Comparison of ENCODE assay signal across 8 mouse cellular contexts in the genomic region with DNA sequence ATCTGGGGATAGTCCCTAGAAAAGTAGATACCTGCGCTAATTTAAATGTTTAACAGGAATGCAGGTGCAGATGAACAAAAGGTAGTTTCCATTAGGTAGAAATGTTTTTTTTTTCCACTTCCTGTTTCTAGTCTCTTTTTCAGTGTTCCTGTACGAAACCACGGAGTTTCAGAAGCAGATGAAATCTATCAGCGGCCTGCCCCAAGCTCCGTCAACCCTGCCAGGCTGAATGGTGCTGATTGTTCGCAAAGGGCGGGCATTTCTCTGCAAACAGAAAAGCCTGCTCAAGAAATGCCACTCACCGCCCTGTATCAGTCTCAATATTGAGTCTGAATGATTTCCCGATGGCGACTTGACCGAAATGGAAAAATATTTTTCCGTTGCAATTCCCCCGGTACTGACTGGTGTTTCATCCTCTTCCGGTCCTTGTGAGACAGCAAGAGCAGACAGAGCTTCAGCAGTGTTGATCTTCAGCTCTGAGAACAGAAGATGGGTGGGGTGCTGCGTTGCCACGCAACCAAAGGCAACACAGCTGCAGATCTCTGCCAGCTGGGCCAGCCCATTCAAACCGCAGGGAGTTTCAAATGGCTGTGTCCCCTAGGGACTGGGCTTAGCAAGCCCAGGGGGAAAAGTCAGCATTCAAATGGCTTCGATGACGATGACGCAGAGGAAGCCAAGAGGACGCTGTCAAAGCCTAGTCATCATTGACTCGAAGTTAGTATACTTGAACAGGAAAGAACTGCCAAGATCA. TPM values are rescaled to one million over a fixed set of nuclear protein-coding genes. Genes with fewer than 3 reads are reported as not detected.
DNase-seq lines count a peak whose midpoint lies in the region; ATAC-seq and TF ChIP-seq lines count a peak whose summit lies in the region.

No protein-coding gene starts in this region.

- H3K4me1 ChIP-seq in ES-E14 (ENCODE audit: control insufficient read depth in 2 of 2, insufficient read depth in 2 of 2, low read length in 2 of 2, poor library complexity in 1 of 2): peaks cover 0 to 2% of the 10 kb centered on the region in 2 experiments; a peak in 1 of 4 replicates
- H3K4me1 ChIP-seq in hindbrain, embryonic 11.5 days (replicated peaks; ENCODE audit: control insufficient read depth, insufficient read depth, low read length): peaks cover 2% of the 10 kb centered on the region; the same call in 1 of the 2 replicates
- H3K4me1 ChIP-seq in lung, embryonic 16.5 days (replicated peaks; ENCODE audit: control insufficient read depth, insufficient read depth, low read length): peaks cover 12% of the 10 kb centered on the region

- no peaks in the 10 kb centered on the region for H3K9me3 ChIP-seq in ES-E14 (ENCODE audit: control insufficient read depth, insufficient read depth, low read depth, low read length)
- no peaks in the 10 kb centered on the region for H3K9me3 ChIP-seq in hindbrain, embryonic 11.5 days (ENCODE audit: control insufficient read depth, low read length)
- no peaks in the 10 kb centered on the region for H3K9me3 ChIP-seq in lung, embryonic 16.5 days (ENCODE audit: control insufficient read depth, low read length)

- H3K27ac ChIP-seq in ES-E14 (ENCODE audit: insufficient read depth, low read depth, low read length, poor library complexity, severe bottlenecking): no peak overlapping the region
- peak overlapping the region; percentile 83 for H3K27ac ChIP-seq in hindbrain, embryonic 11.5 days (ENCODE audit: low read depth, low read length)
- peak overlapping the region; percentile 90 for H3K27ac ChIP-seq in lung, embryonic 16.5 days (ENCODE audit: low read length)

- in situ Hi-C loops in ES-E14 (cut with MboI; ENCODE audit: low sequenced_read_pairs in 2 of 2, unreplicated experiment in 2 of 2): no loop called here

- H3K4me2 ChIP-seq in hindbrain, embryonic 11.5 days (replicated peaks; ENCODE audit: low read depth, low read length): peak overlapping the region; percentile 46
- H3K4me2 ChIP-seq in lung, embryonic 16.5 days (ENCODE audit: low read depth, low read length): peak overlapping the region; percentile 70

- no peaks in the 10 kb centered on the region for H3K27me3 ChIP-seq in hindbrain, embryonic 11.5 days (ENCODE audit: control insufficient read depth, insufficient read depth, low read length)
- H3K27me3 ChIP-seq in lung, embryonic 16.5 days (ENCODE audit: control insufficient read depth, insufficient read depth, low read depth, low read length): no peaks in the 10 kb centered on the region

- peak overlapping the region in 1 of 2 experiments; percentile 51; a peak in 3 of 4 replicates for H3K4me3 ChIP-seq in ES-E14 (ENCODE audit: insufficient read depth in 1 of 2, low read depth in 1 of 2, low read length in 2 of 2, poor library complexity in 1 of 2, severe bottlenecking in 1 of 2)
- H3K4me3 ChIP-seq in hindbrain, embryonic 11.5 days (ENCODE audit: low read depth, low read length): peak overlapping the region; percentile 36
- peak overlapping the region; percentile 53 for H3K4me3 ChIP-seq in lung, embryonic 16.5 days (ENCODE audit: low read length)

- peak; percentile 60 for DNase-seq in ES-E14 (ENCODE audit: low read depth, low spot score)
- DNase-seq in c-Kit-positive CD71-positive TER-119-negative erythroid progenitor cells, embryonic 14.5 days (ENCODE audit: low read depth): peak; percentile 71
- peak; percentile 80 to 83 for DNase-seq in frontal cortex, adult 2 months (ENCODE audit: extremely low spot score in 1 of 2, low spot score in 1 of 2)
- peak; percentile 87 for DNase-seq in hindbrain, embryonic 11.5 days (ENCODE audit: low spot score)
- peak; percentile 87 for DNase-seq in layer of hippocampus, adult 9-11 months
- peak; percentile 79 for DNase-seq in ovary, adult 18-20 months (ENCODE audit: low spot score)
- DNase-seq in thymus, postnatal 0 days (ENCODE audit: low spot score): peak; percentile 98

- ATAC-seq in hindbrain, embryonic 11.5 days (ENCODE audit: low FRiP score): peak; percentile 93
- peak; percentile 99 for ATAC-seq in lung, embryonic 16.5 days (ENCODE audit: low read depth)

- H3K9ac ChIP-seq in ES-E14 (ENCODE audit: insufficient read depth, low read depth, low read length, poor library complexity, severe bottlenecking): no peak overlapping the region
- peak overlapping the region; percentile 53; the same call in 1 of the 2 replicates for H3K9ac ChIP-seq in hindbrain, embryonic 11.5 days (ENCODE audit: low read depth, low read length)
- H3K9ac ChIP-seq in lung, embryonic 16.5 days (ENCODE audit: low read length): peak overlapping the region; percentile 65

- no peaks in the 10 kb centered on the region for H3K36me3 ChIP-seq in ES-E14 (ENCODE audit: control insufficient read depth, insufficient read depth, low read length, poor library complexity, severe bottlenecking)
- H3K36me3 ChIP-seq in hindbrain, embryonic 11.5 days (ENCODE audit: control insufficient read depth, insufficient read depth, low read length): no peaks in the 10 kb centered on the region
- no peaks in the 10 kb centered on the region for H3K36me3 ChIP-seq in lung, embryonic 16.5 days (ENCODE audit: control insufficient read depth, insufficient read depth, low read length)

- WGBS in hindbrain, embryonic 11.5 days: 2% methylated on average over 22 of the region's 22 CpGs
- WGBS in lung, embryonic 16.5 days: 2% methylated on average over 22 of the region's 22 CpGs

TF ChIP-seq in ES-E14, 5 proteins besides CTCF, POLR2A, EP300 and RAD21:
- TF ChIP-seq HCFC1 (IDR thresholded peaks at IDR 0.05; ENCODE audit: borderline replicate concordance, insufficient read depth, low read length) (no peak), MAFK (IDR thresholded peaks at IDR 0.05; ENCODE audit: insufficient read depth, low read depth, low read length) (0 out of 2 replicates have a peak, but pooled peaks have one; percentile 28)
TF ChIP-seq in ES-E14: peak in this region for 1.

RNA-seq across cellular contexts. Expression of a gene that starts 47.5 kb away (rescaled TPM):
- total RNA-seq in ES-E14 (2012; rRNA removed): 9.1 and 19.2 TPM in 2 replicates
- polyA plus RNA-seq in frontal cortex, adult 2 months (2012; rRNA removed): 49.7 and 51.7 TPM in 2 replicates
- polyA plus RNA-seq in hindbrain, embryonic 11.5 days (2014; fragmentation: Nextera tagmentation; extraction: Ambion mirVana): 121 and 122 TPM in 2 replicates
- polyA plus RNA-seq in lung, embryonic 16.5 days (2015; fragmentation: Nextera tagmentation; extraction: Ambion mirVana): 99.2 and 101 TPM in 2 replicates
- 84.6 and 111 TPM in 2 replicates for polyA plus RNA-seq in thymus, postnatal 0 days (2015; fragmentation: Nextera tagmentation; extraction: Ambion mirVana)
